Mouse (Mus musculus) forebrain, embryonic 14.5 days (tissue): ENCODE results near the gene Rfx5. TPM values are rescaled to one million over a fixed set of nuclear protein-coding genes. Genes with fewer than 3 reads are reported as not detected.
"Not testable (repeated sequence)": the region's sequence is repeated elsewhere in the genome, so short reads cannot be mapped to it uniquely, and the experiment has no call there.

Experiments
- ATAC-seq: fragments of 200-750 bp; cut with Nextera tagmentation; 2 replicates; pipeline ENCODE4 v1.8.0; 2017; ENCODE audit warnings: mild to moderate bottlenecking, moderate library complexity
- DNase-seq: peaks from one replicate; pipeline ENCODE4 v3.0.0-alpha.2; 2015; ENCODE audit warnings: low spot score
- H3K27ac ChIP-seq: fragments of 300-500 bp; sonication (generic); 2 replicates; pipeline ENCODE4 v1.5.1; 2014; ENCODE audit warnings: low read depth, mild to moderate bottlenecking, control low read depth, low read length, moderate library complexity
- H3K27me3 ChIP-seq: fragments of 300-500 bp; sonication (generic); replicated peaks from 2 replicates; pipeline ENCODE4 v1.6.1; 2014; ENCODE audit warnings: low read length, control low read depth, mixed read lengths; ENCODE audit not compliant: control insufficient read depth, insufficient read depth
- H3K36me3 ChIP-seq: fragments of 300-500 bp; sonication (generic); 2 replicates; pipeline ENCODE4 v1.6.1; 2014; ENCODE audit warnings: low read length, control low read depth; ENCODE audit not compliant: control insufficient read depth, insufficient read depth
- H3K4me1 ChIP-seq: fragments of 300-500 bp; sonication (generic); 2 replicates; pipeline ENCODE4 v1.6.1; 2014; ENCODE audit warnings: antibody characterized with exemption, low read length, control low read depth; ENCODE audit not compliant: control insufficient read depth, insufficient read depth
- H3K4me2 ChIP-seq: fragments of 300-500 bp; sonication (generic); 2 replicates; pipeline ENCODE4 v1.6.1; 2014; ENCODE audit warnings: mild to moderate bottlenecking, control low read depth, low read length
- H3K4me3 ChIP-seq: fragments of 300-500 bp; sonication (generic); 2 replicates; pipeline ENCODE4 v1.5.1; 2014; ENCODE audit warnings: low read depth, low read length, control low read depth
- H3K9ac ChIP-seq: fragments of 300-500 bp; sonication (generic); 2 replicates; pipeline ENCODE4 v1.6.1; 2014; ENCODE audit warnings: mild to moderate bottlenecking, low read length, control low read depth, moderate library complexity
- H3K9me3 ChIP-seq: fragments of 300-500 bp; sonication (generic); replicated peaks from 2 replicates; pipeline ENCODE4 v1.6.1; 2016; ENCODE audit warnings: low read length, control low read depth, mixed read lengths; ENCODE audit not compliant: control insufficient read depth
- WGBS: fragments of 180-500 bp; shearing (Covaris S2); extraction: QIAGEN DNeasy Blood & Tissue Kit; methylation state at CpG from one replicate; pipeline ENCODE4 v1.1.7; 2014; 5-methylcytosine and 5-hydroxymethylcytosine counted together
- polyA plus RNA-seq: library from polyadenylated mRNA; unstranded; fragments of >200 nt; fragmentation: Nextera tagmentation; extraction: Ambion mirVana; gene quantifications from 2 replicates; pipeline ENCODE4 v1.2.1, GENCODE M21; 2014

The Rfx5 gene
- polyA plus RNA-seq, 1 experiment from 2014 or later, result 5.6 TPM

GRCm38 (mm10) chr3:94932809-94933564 is 20.9 kb upstream of the Rfx5 start, which contains the start of gene Selenbp1:
Selenbp1 (plus strand) TSS chr3:94933056.
- H3K36me3 ChIP-seq, result no peaks in the 10 kb centered on the region
- H3K4me2 ChIP-seq, result peak within 1 kb of the TSS; percentile 45
- 0 out of 2 replicates have a peak, but pooled peaks cover 2% of the 10 kb centered on the region for H3K4me1 ChIP-seq
- ATAC-seq, result peak; percentile 86
- DNase-seq, result peak; percentile 79
- H3K4me3 ChIP-seq, result peak within 1 kb of the TSS; percentile 21
- no peaks in the 10 kb centered on the region for H3K9me3 ChIP-seq
- peak within 1 kb of the TSS; percentile 39; the same call in 1 of the 2 replicates for H3K27ac ChIP-seq
- no peaks in the 10 kb centered on the region for H3K27me3 ChIP-seq
- 19% methylated on average over 16 of the region's 16 CpGs for WGBS
- H3K9ac ChIP-seq, result peak within 1 kb of the TSS; percentile 13; the same call in 1 of the 2 replicates

- H3K9ac ChIP-seq, DNase-seq, H3K4me3 ChIP-seq, H3K27ac ChIP-seq, ATAC-seq, H3K9me3 ChIP-seq, H3K27me3 ChIP-seq, H3K36me3 ChIP-seq, H3K4me1 ChIP-seq, H3K4me2 ChIP-seq: not testable (repeated sequence)
- no CpG with 5 or more reads among the region's 2 CpGs for WGBS
Measured at GRCm38 (mm10) chr3:94933604-94934003, 20.3 kb upstream of the Rfx5 start.

- not testable (repeated sequence) for H3K4me1 ChIP-seq, H3K9me3 ChIP-seq, H3K36me3 ChIP-seq, DNase-seq, H3K4me3 ChIP-seq, H3K4me2 ChIP-seq, H3K27me3 ChIP-seq, H3K27ac ChIP-seq, ATAC-seq, H3K9ac ChIP-seq
- 98% methylated on average over 3 of the region's 3 CpGs for WGBS
Measured at GRCm38 (mm10) chr3:94934564-94934963, 19.3 kb upstream of the Rfx5 start.

GRCm38 (mm10) chr3:94935332-94935731 is 18.5 kb upstream of the Rfx5 start:
- ATAC-seq, result not testable (repeated sequence)

GRCm38 (mm10) chr3:94936147-94936546 is 17.7 kb upstream of the Rfx5 start:
- 87% methylated on average over 5 of the region's 5 CpGs for WGBS
- not testable (repeated sequence) for H3K4me2 ChIP-seq, H3K27me3 ChIP-seq, H3K4me3 ChIP-seq, H3K4me1 ChIP-seq, H3K9ac ChIP-seq, H3K9me3 ChIP-seq, H3K27ac ChIP-seq, DNase-seq, H3K36me3 ChIP-seq, ATAC-seq

More at GRCm38 (mm10) chr3:94935332-94935731, 18.5 kb upstream of the Rfx5 start:
- H3K27me3 ChIP-seq, H3K27ac ChIP-seq, H3K4me2 ChIP-seq, H3K9me3 ChIP-seq, DNase-seq, H3K4me3 ChIP-seq, H3K4me1 ChIP-seq, H3K36me3 ChIP-seq, H3K9ac ChIP-seq: not testable (repeated sequence)
- 96% methylated on average over 3 of the region's 3 CpGs for WGBS

- not testable (repeated sequence) for H3K27ac ChIP-seq, H3K36me3 ChIP-seq, H3K4me3 ChIP-seq, H3K4me1 ChIP-seq, H3K9me3 ChIP-seq, H3K27me3 ChIP-seq, ATAC-seq, H3K9ac ChIP-seq, DNase-seq, H3K4me2 ChIP-seq
- WGBS, result 91% methylated on average over 6 of the region's 7 CpGs
Measured at GRCm38 (mm10) chr3:94937194-94937593, 16.7 kb upstream of the Rfx5 start.

- H3K27ac ChIP-seq, H3K4me2 ChIP-seq, ATAC-seq, H3K4me1 ChIP-seq, H3K4me3 ChIP-seq, H3K9ac ChIP-seq, DNase-seq, H3K36me3 ChIP-seq, H3K9me3 ChIP-seq, H3K27me3 ChIP-seq: not testable (repeated sequence)
- 83% methylated on average over 9 of the region's 9 CpGs for WGBS
Measured at GRCm38 (mm10) chr3:94940033-94940432, 13.8 kb upstream of the Rfx5 start.

GRCm38 (mm10) chr3:94942211-94942967 is 11.5 kb upstream of the Rfx5 start:
- not testable (repeated sequence) for H3K9ac ChIP-seq, H3K27me3 ChIP-seq, H3K4me2 ChIP-seq, H3K4me1 ChIP-seq, H3K9me3 ChIP-seq, ATAC-seq, H3K36me3 ChIP-seq, H3K27ac ChIP-seq, H3K4me3 ChIP-seq, DNase-seq
- WGBS, result 83% methylated on average over 7 of the region's 9 CpGs

GRCm38 (mm10) chr3:94943706-94944105 is 10.2 kb upstream of the Rfx5 start:
- ATAC-seq, H3K4me1 ChIP-seq, DNase-seq, H3K9me3 ChIP-seq, H3K4me3 ChIP-seq, H3K36me3 ChIP-seq, H3K9ac ChIP-seq, H3K27me3 ChIP-seq, H3K4me2 ChIP-seq, H3K27ac ChIP-seq: not testable (repeated sequence)
- 34% methylated on average over 3 of the region's 4 CpGs for WGBS
